Mouse (Mus musculus): ENCODE results near the gene Ppm1n. TPM values are rescaled to one million over a fixed set of nuclear protein-coding genes. Genes with fewer than 3 reads are reported as not detected.

The Ppm1n gene
- total and polyA plus RNA-seq, 2 experiments = 0.13 TPM; not detected in 1

GRCm38 (mm10) chr7:19306819-19307738 lies 27.2 kb upstream of the Ppm1n start:
- WGBS = 83% methylated on average over 25 of the region's 25 CpGs
- no peaks in the 10 kb centered on the region for H3K36me3 ChIP-seq (ENCODE audit: control insufficient read depth, insufficient read depth, low read length)
- peaks cover 1% of the 10 kb centered on the region; the same call in 1 of the 2 replicates for H3K4me1 ChIP-seq (ENCODE audit: control insufficient read depth, insufficient read depth, low read length)
- TF ChIP-seq POLR2A (IDR thresholded peaks at IDR 0.05; ENCODE audit: extremely low read depth, insufficient read depth, low read length) (no peak), CTCF (IDR thresholded peaks at IDR 0.05; ENCODE audit: low read depth, low read length) (no peak)
- H3K27me3 ChIP-seq (ENCODE audit: control insufficient read depth, insufficient read depth, low read length) = no peaks in the 10 kb centered on the region
- H3K79me2 ChIP-seq (ENCODE audit: control insufficient read depth, insufficient read depth, low read length) = no peaks in the 10 kb centered on the region
- no peak overlapping the region for H3K4me3 ChIP-seq (ENCODE audit: insufficient read depth, low read depth, low read length)
- H3K9ac ChIP-seq (ENCODE audit: low read depth, low read length) = no peak overlapping the region
- H3K27ac ChIP-seq (replicated peaks; ENCODE audit: insufficient read depth, low read depth, low read length) = no peak overlapping the region
- no peak for DNase-seq (ENCODE audit: extremely low read depth, low read depth, low spot score)

GRCm38 (mm10) chr7:19305796-19306765 lies 26.2 kb upstream of the Ppm1n start:
- TF ChIP-seq POLR2A (IDR thresholded peaks at IDR 0.05; ENCODE audit: extremely low read depth, insufficient read depth, low read length) (no peak), CTCF (IDR thresholded peaks at IDR 0.05; ENCODE audit: low read depth, low read length) (no peak)
- H3K27me3 ChIP-seq (ENCODE audit: control insufficient read depth, insufficient read depth, low read length) = no peaks in the 10 kb centered on the region
- WGBS = 66% methylated on average over 16 of the region's 16 CpGs

GRCm38 (mm10) chr7:19305413-19305735 lies 25.5 kb upstream of the Ppm1n start:
- Histone ChIP-seq H3K27me3 (ENCODE audit: control insufficient read depth, insufficient read depth, low read length) (no peaks in the 10 kb centered on the region), H3K79me2 (ENCODE audit: control insufficient read depth, insufficient read depth, low read length) (no peaks in the 10 kb centered on the region), H3K4me1 (ENCODE audit: control insufficient read depth, insufficient read depth, low read length) (no peaks in the 10 kb centered on the region), H3K36me3 (ENCODE audit: control insufficient read depth, insufficient read depth, low read length) (no peaks in the 10 kb centered on the region), H3K27ac (replicated peaks; ENCODE audit: insufficient read depth, low read depth, low read length) (no peak overlapping the region), H3K9ac (ENCODE audit: low read depth, low read length) (no peak overlapping the region), H3K4me3 (ENCODE audit: insufficient read depth, low read depth, low read length) (no peak overlapping the region)
- no peak for DNase-seq (ENCODE audit: extremely low read depth, low read depth, low spot score)
- 29% methylated on average over 6 of the region's 6 CpGs for WGBS
- TF ChIP-seq CTCF (IDR thresholded peaks at IDR 0.05; ENCODE audit: low read depth, low read length) (no peak), POLR2A (IDR thresholded peaks at IDR 0.05; ENCODE audit: extremely low read depth, insufficient read depth, low read length) (no peak)

More at GRCm38 (mm10) chr7:19305796-19306765, 26.2 kb upstream of the Ppm1n start:
- no peak for DNase-seq (ENCODE audit: extremely low read depth, low read depth, low spot score)
- Histone ChIP-seq H3K79me2 (ENCODE audit: control insufficient read depth, insufficient read depth, low read length) (no peaks in the 10 kb centered on the region), H3K9ac (ENCODE audit: low read depth, low read length) (no peak overlapping the region), H3K36me3 (ENCODE audit: control insufficient read depth, insufficient read depth, low read length) (no peaks in the 10 kb centered on the region), H3K4me1 (ENCODE audit: control insufficient read depth, insufficient read depth, low read length) (peaks cover 1% of the 10 kb centered on the region; the same call in 1 of the 2 replicates), H3K4me3 (ENCODE audit: insufficient read depth, low read depth, low read length) (no peak overlapping the region), H3K27ac (replicated peaks; ENCODE audit: insufficient read depth, low read depth, low read length) (no peak overlapping the region)

GRCm38 (mm10) chr7:19304501-19305412 lies 24.9 kb upstream of the Ppm1n start:
- Histone ChIP-seq H3K9ac (ENCODE audit: low read depth, low read length) (no peak overlapping the region), H3K4me3 (ENCODE audit: insufficient read depth, low read depth, low read length) (0 out of 2 replicates have a peak overlapping the region, but pooled peaks have one; percentile 3), H3K27me3 (ENCODE audit: control insufficient read depth, insufficient read depth, low read length) (no peaks in the 10 kb centered on the region), H3K36me3 (ENCODE audit: control insufficient read depth, insufficient read depth, low read length) (no peaks in the 10 kb centered on the region), H3K4me1 (ENCODE audit: control insufficient read depth, insufficient read depth, low read length) (no peaks in the 10 kb centered on the region), H3K27ac (replicated peaks; ENCODE audit: insufficient read depth, low read depth, low read length) (no peak overlapping the region), H3K79me2 (ENCODE audit: control insufficient read depth, insufficient read depth, low read length) (no peaks in the 10 kb centered on the region)
- no peak for TF ChIP-seq POLR2A (IDR thresholded peaks at IDR 0.05; ENCODE audit: extremely low read depth, insufficient read depth, low read length)
- no peak for TF ChIP-seq CTCF (IDR thresholded peaks at IDR 0.05; ENCODE audit: low read depth, low read length)
- WGBS = 9% methylated on average over 48 of the region's 48 CpGs
- no peak for DNase-seq (ENCODE audit: extremely low read depth, low read depth, low spot score)

- Histone ChIP-seq H3K27me3 (ENCODE audit: control insufficient read depth, insufficient read depth, low read length) (no peaks in the 10 kb centered on the region), H3K79me2 (ENCODE audit: control insufficient read depth, insufficient read depth, low read length) (no peaks in the 10 kb centered on the region), H3K36me3 (ENCODE audit: control insufficient read depth, insufficient read depth, low read length) (no peaks in the 10 kb centered on the region), H3K4me1 (ENCODE audit: control insufficient read depth, insufficient read depth, low read length) (no peaks in the 10 kb centered on the region), H3K4me3 (ENCODE audit: insufficient read depth, low read depth, low read length) (no peak overlapping the region; the same call in 1 of the 2 replicates), H3K27ac (replicated peaks; ENCODE audit: insufficient read depth, low read depth, low read length) (no peak overlapping the region), H3K9ac (ENCODE audit: low read depth, low read length) (0 out of 2 replicates have a peak overlapping the region, but pooled peaks have one; percentile 29)
- 6% methylated on average over 16 of the region's 16 CpGs for WGBS
- TF ChIP-seq POLR2A (IDR thresholded peaks at IDR 0.05; ENCODE audit: extremely low read depth, insufficient read depth, low read length) = no peak
- peak; percentile 88 for TF ChIP-seq CTCF (IDR thresholded peaks at IDR 0.05; ENCODE audit: low read depth, low read length)
- no peak for DNase-seq (ENCODE audit: extremely low read depth, low read depth, low spot score)
Measured at GRCm38 (mm10) chr7:19303770-19304169, 23.9 kb upstream of the Ppm1n start.
